Mouse (Mus musculus) olfactory bulb, adult 2 months (tissue): ENCODE measurements around the gene Nasp.
"Not testable (repeated sequence)": the region's sequence is repeated elsewhere in the genome, so short reads cannot be mapped to it uniquely, and the experiment has no call there.

Experiments
- CTCF ChIP-seq: fragments of 200-500 bp; IDR thresholded peaks from 2 replicates; pipeline ENCODE4 v1.5.1; 2012; ENCODE audit warnings: low read depth, mild to moderate bottlenecking, low read length, moderate library complexity; ENCODE audit not compliant: insufficient read depth
- POLR2A ChIP-seq: fragments of 200-500 bp; IDR thresholded peaks from 2 replicates; pipeline ENCODE4 v1.6.1; 2012; ENCODE audit warnings: mild to moderate bottlenecking, low read depth, low read length, moderate library complexity; ENCODE audit not compliant: insufficient read depth

DNA sequence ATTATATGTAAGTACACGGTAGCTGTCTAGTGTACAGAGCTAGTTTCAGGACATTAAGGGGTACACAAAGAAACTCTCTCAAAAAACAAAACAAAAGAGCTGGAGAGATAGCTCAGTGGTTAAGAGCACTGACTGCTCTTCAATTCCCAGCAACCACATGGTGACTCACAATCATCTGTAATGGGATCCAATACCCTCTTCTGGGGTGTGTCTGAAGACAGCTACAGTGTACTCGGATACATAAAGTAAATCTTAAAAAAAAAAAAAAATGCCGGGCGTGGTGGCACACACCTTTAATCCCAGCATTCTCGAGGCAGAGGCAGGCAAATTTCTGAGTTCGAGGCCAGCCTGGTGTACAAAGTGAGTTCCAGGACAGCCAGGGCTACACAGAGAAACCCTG lies 32.2 kb upstream of the Nasp start:
- not testable (repeated sequence) for TF ChIP-seq CTCF, POLR2A
